Mouse (Mus musculus): ENCODE measurements around the gene Cetn2.

Cetn2 gene

DNA sequence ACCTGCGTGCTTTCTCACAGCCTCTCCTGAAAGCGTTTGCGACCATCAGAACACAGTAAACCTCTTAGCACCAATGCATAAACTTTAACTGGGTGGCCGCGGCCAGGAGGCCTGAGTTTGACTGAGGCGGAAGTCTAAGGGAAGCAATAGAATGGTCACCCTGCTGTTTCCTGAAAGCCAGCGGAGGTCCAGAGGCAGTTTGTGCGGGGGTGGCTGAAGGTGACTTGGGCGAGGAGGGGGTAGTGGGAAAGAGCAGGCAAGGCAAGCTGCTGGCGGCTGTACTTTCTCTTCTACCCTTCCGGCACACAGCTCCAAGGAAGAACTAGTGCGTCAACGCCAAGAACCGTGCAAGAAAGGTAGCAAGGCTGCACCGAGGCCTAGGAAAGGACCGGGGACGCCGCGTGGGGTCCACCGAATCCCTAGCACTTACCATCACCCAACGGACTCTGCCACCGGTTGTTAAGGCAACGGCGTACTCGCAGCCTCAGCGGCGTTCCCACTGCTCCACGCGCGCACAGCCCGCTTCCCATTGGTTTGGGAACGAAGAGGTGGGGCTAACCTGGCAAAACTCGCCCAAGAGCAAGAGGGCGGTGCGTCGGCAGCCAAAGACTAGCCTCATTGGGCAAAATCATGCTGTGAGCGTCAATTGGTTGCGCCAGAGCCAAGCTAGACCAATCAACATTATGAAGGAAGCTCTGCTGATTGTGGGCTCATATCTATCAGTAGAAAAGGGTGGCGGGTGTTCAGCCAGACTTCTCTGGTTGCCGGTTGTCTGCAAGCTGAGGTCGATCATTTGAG lies at the start of gene Cetn2, which contains the start of gene Nsdhl:
Cetn2 (minus strand) TSS at position 528 of the 798 bp plus-strand sequence.
Nsdhl (plus strand) TSS at position 674 of the 798 bp plus-strand sequence.
- DNase-seq (ENCODE audit: low read depth) = peak; percentile 81

DNA sequence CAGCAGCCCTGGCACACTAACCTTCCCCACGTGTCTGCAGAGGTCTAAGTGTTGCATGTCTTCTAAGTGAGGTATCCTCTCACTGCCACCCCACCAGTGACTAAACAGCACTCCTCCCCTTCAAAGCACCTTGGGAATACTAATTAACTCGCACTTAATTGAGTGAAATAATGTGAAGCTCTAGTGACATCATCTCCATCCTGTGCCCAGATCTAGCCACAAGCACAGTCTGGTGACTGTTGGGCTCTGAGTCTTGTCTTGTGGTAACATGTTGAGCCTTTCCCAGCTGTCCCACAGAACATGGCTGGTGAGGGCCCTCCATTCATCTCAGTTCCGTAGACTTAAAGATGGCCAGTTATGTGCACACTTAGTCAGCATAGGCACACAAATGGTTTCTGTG lies 44.5 kb upstream of the Cetn2 start:
- no peak for DNase-seq (ENCODE audit: low read depth)

DNA sequence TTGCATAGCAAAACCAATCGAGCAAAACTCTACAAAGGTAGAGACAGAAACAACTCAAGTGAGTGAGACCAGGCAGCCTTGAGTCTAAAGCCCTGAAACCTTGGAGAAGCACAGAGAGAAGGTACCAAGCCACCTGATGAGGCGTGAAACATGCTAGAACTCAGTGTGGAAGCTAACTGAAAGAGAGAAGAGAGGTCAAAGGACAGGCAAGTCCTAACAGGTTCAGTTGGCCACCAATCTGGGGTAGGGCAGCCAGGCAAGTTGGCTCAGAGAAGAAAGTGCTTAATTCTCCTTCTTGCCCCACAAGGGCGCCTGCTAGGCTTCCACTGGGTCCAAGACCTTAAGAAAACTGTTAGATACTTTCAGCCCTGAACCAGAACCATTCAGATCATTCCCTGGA lies 43.3 kb upstream of the Cetn2 start:
- no peak for DNase-seq (ENCODE audit: low read depth)

DNA sequence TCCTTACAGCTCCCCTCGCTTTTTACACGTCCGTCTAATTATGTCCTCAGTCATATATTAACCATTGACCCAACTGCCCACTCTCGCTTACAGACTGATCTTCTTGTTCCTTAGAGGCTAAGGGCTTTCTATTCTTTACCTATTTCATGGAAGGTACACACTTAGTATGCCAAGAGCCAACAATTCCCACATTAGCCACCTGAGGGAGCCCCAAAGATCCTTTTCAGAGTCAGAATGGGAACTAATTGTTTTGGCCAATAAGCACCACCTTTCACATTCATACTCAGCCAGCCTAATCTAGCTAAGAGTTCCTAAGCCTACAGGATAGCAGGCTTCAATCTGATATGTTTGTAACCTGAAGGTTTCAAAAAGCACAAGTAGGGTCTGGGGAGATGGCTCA lies 42.2 kb upstream of the Cetn2 start:
- no peak for DNase-seq (ENCODE audit: low read depth)

DNA sequence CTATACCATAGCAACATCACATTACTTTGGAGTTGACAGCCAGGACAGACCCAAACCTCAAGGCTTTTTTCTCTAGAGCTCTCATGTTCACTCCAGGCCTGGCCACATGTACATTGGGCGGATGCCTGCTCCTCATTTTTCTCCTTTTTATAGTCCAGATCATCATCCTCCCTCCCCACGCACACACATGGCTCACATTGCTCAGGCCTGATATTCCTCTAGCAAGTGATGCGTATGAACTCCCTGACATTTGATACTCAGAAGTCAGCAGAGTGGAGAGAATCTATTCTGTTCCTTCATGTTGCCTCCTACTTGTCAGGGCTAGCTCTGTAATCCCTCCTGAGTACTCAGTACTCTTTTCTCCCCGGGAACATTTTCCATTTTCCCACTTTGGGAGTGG lies 38.3 kb upstream of the Cetn2 start:
- DNase-seq (ENCODE audit: low read depth) = no peak

DNA sequence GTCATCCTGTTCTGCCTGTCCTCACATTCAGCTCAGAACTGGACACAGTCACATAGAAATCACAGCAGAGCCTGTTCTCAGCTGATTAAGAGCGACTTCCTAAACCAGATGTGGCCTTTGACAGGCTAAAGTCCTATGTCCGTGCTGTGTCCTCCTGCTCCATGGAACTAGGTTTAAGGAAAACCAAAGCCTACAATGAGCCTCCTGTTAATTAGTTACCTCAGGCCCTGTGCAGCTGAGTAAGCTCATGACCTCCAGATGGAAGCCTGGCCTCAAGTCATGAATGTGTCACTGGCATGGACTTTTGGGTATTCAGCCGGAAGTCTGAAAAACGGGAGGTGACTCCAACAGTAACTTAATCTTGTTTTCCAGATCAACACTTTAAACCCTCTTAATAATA lies 35.3 kb upstream of the Cetn2 start:
- no peak for DNase-seq (ENCODE audit: low read depth)

DNA sequence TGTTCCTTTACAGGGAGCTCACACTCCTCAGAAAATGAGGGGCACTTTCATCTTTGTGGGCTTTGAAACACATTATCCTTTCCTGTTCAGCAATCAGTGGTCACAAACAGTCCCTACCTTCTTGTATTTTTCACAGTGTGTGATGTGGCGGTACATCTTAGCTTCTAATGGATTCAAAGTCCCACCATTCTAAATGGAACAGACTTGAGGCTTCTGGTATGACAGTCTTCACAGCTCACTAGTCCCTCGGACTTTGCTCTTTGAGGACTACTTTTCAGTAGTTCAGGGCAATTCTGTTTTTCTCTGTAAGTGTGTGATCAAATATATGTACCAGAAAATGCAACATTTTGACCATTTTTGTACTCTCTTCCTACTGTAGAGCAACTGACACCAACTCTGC lies 3.2 kb upstream of the Cetn2 start:
- no peak for DNase-seq (ENCODE audit: low read depth)

DNA sequence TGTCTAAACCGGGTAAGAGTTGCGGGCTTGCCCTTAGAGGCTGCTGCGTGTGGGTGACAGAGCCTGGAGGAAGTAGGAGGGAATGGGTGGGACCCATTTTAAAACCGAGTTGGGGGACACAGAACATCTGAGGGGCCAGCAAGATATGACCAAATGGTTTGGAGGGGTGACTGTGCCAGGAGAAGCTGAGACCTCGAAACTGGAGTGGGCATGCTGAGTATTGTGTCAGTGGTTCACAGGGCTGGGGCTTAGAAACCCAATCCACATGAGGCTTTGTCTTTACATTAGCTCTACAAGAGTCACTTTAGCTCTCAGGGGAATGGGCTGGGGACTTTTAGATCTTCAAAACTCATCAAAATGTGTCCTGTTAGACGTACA lies 460 bp upstream of the Cetn2 start:
- no peak for DNase-seq (ENCODE audit: low read depth)

DNA sequence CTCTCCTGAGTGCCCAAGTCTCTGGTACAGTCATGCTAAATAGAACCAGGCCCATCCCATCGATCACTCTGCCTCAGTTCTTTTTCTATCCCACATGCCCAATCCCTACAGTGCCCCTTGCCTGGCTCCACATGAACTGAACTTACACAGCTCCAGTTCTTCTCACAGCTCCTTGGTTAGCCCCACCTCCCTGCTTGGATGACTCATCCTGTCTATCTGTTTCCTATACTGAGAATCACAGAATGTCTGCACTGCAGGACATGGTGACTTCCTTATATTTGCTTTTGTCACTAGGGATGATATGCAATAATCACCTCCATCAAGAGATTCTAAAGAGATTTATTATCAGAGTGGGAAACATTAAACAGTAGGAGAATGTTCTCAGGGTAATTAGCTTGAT lies 6.6 kb downstream of the Cetn2 start:
- DNase-seq (ENCODE audit: low read depth) = no peak

DNA sequence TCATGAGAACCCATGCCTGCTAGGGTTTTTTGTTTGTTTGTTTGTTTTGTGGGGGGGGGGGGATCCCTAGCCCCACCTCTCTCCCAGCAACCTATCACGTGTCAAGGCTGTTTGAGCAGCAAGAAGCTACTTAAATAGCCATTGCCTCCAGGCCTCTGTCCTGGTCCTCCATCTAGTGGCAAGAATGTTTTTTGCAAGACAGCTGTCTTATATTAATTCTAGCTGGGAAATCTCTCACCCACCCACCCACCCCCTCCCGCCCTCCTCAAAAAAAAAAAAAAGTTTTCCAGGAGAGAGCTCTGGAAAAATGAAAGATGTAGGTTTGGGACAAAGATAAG lies 9.8 kb downstream of the Cetn2 start:
- DNase-seq (ENCODE audit: low read depth) = no peak

DNA sequence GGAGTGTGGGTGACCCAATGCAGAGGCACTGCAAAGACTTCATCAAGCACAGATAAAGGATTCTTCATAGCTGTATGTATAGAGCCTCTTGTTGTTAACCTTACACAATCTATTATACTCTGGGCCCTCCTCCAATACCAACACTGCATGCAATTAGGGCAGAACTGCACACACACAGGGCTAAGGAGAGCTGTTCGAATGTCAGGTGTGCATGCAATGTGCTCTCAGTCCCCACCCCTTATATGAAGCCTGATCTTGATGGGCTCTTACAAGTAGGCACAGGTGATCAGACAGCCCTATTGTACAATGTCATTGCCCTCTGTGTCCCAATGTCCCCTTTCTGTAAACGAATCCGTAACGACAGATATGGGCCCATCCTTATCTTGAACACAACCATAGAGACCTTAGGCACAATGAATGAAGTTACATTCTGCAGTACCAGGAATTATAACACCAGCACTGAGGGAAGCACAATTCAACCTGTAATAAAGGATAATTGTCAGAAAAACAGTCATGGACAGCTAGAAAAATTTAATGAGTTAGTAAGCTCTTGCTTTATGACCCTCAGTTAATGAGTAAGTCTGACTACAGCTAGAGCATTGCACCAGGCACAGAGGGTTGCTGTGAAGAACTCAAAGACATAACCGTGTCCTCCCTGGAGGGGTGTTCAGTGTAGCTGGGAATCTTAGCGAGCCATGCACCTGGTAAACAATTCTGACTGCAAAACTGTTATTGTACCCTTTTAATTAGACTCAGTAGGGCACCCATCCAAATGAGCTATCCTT lies 10.4 kb downstream of the Cetn2 start:
- DNase-seq (ENCODE audit: low read depth) = no peak

DNA sequence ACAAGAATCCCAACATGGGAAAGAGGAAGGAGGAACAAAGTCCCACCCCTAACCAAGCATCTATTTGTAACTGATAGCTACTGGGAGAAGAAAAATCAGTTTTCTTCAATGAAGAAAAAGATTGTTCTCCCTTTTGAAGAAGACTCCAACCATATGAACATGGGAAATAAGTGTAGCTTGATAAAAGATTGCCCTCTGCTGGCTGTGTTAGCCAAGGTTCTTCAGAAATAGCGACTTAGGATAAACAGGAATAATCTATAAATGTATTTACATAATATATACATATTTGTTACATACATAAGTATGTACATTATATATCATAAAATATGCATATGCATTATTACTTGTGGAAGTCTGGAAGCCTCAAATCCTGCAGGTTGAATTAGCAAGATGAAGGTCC lies 15.7 kb downstream of the Cetn2 start:
- DNase-seq (ENCODE audit: low read depth) = no peak

DNA sequence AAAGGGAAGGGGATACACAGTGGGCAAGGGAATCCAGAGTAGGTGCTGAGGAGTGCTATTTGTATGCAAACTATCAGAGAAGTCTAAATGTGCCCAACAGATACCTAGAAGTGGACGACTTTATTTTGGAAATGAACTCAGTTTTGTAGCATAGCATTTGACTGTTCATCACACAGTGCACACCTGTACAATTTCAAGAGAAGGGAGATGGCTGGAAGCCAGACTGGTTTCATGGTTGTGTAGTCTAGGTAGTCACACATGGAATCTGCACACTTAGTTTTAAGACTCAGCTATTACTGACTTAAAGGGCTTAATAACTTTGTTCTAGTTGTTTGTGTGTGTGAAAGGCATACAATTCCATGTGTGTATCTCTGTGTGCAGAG lies 22.2 kb downstream of the Cetn2 start:
- DNase-seq (ENCODE audit: low read depth) = no peak

DNA sequence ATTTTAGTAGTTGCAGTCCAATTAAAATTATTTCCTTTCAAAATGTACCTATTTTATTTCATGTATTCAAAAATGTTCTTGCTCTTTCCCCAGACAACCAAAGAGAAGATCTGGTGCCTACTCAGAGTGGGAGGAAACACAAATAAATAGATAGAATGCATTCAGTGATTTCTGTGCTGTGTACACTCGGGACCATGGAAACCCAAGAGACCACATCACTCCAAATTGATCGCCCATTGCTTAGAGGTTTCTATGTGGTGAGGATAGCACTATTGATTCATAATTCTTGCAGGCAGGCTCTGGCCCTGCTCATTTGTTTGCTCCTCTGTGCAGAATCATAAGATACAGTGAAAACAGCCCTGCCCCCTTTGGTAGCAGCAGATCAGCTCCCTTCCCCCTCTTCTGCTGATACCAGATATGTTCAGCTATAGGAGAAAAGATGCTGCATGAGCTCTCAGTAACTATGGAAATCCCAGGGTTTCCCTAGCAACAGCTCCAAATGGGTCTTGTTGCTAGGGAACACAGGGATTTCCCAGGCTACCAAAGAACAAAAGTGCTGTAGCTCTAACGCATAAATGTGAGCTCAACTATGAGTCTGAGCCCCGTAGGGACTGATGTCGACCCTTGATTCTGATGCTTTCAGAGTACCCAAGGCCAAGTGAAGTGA lies 22.7 kb downstream of the Cetn2 start:
- no peak for DNase-seq (ENCODE audit: low read depth)
